Mouse (Mus musculus) myocyte (in vitro differentiated cells): ENCODE results near the gene Rab23. TPM values are rescaled to one million over a fixed set of nuclear protein-coding genes. Genes with fewer than 3 reads are reported as not detected.

Experiments
- H3K27me3 ChIP-seq: one replicate; pipeline ENCODE4 v1.6.1; 2011; ENCODE audit not compliant: control insufficient read depth, insufficient read depth, insufficient read length
- H3K36me3 ChIP-seq: one replicate; pipeline ENCODE4 v1.6.1; 2011; ENCODE audit not compliant: control insufficient read depth, insufficient read depth
- H3K4me2 ChIP-seq: one replicate; pipeline ENCODE4 v1.6.1; 2011; ENCODE audit warnings: low read depth, control low read depth
- H3K4me3 ChIP-seq: one replicate; pipeline ENCODE4 v1.5.1; 2011; ENCODE audit warnings: mild to moderate bottlenecking, control low read depth, moderate library complexity
- H3K79me2 ChIP-seq: one replicate; pipeline ENCODE4 v1.6.1; 2011; ENCODE audit not compliant: control insufficient read depth, insufficient read depth
- H3ac ChIP-seq: one replicate; pipeline ENCODE4 v1.6.1; 2011; ENCODE audit not compliant: control insufficient read depth, insufficient read length
- CEBPB ChIP-seq: IDR thresholded peaks from 2 replicates; pipeline ENCODE4 v1.6.1; 2011; ENCODE audit warnings: mild to moderate bottlenecking, moderate library complexity; ENCODE audit not compliant: poor library complexity, insufficient read depth, severe bottlenecking
- E2F4 ChIP-seq: IDR thresholded peaks from one replicate; pipeline ENCODE4 v1.6.1; 2011; ENCODE audit warnings: mild to moderate bottlenecking, control low read depth, moderate library complexity; ENCODE audit not compliant: insufficient read depth
- MAX ChIP-seq: IDR thresholded peaks from one replicate; pipeline ENCODE4 v1.6.1; 2011; ENCODE audit warnings: low read depth, mild to moderate bottlenecking, control low read depth
- MYOD1 ChIP-seq, 3 experiments: IDR thresholded peaks; one replicate each; pipeline ENCODE4 v1.6.1; 2011; ENCODE audit warnings: control low read depth in 2 of 3, low read depth in 2 of 3, mild to moderate bottlenecking in 2 of 3, moderate library complexity in 1 of 3; ENCODE audit not compliant: insufficient read length in 2 of 3, control insufficient read depth in 1 of 3
- MYOG ChIP-seq, 3 experiments: IDR thresholded peaks; one replicate each; pipeline ENCODE4 v1.6.1; 2011; ENCODE audit warnings: control low read depth in 2 of 3, low read depth in 2 of 3, mild to moderate bottlenecking in 2 of 3; ENCODE audit not compliant: insufficient read length in 2 of 3, control insufficient read depth in 1 of 3, insufficient read depth in 1 of 3
- POLR2A ChIP-seq: IDR thresholded peaks from one replicate; pipeline ENCODE4 v1.6.1; 2011; ENCODE audit warnings: low read depth, mild to moderate bottlenecking, control low read depth, moderate library complexity; ENCODE audit not compliant: insufficient read length
- POLR2AphosphoS2 ChIP-seq: IDR thresholded peaks from one replicate; pipeline ENCODE4 v1.6.1; 2011; ENCODE audit warnings: low read depth, control low read depth; ENCODE audit not compliant: insufficient read length
- REST ChIP-seq: IDR thresholded peaks from one replicate; pipeline ENCODE4 v1.6.1; 2011; ENCODE audit warnings: mild to moderate bottlenecking, control low read depth, moderate library complexity; ENCODE audit not compliant: insufficient read depth, insufficient read length
- SRF ChIP-seq: IDR thresholded peaks from one replicate; pipeline ENCODE4 v1.6.1; 2011; ENCODE audit warnings: low read depth; ENCODE audit not compliant: control insufficient read depth, insufficient read length
- TCF12 ChIP-seq: IDR thresholded peaks from one replicate; pipeline ENCODE4 v1.6.1; 2011; ENCODE audit warnings: mild to moderate bottlenecking, control low read depth; ENCODE audit not compliant: poor library complexity, insufficient read depth, severe bottlenecking
- TCF3 ChIP-seq: IDR thresholded peaks from one replicate; pipeline ENCODE4 v1.6.1; 2011; ENCODE audit warnings: low read depth, control low read depth; ENCODE audit not compliant: insufficient read length
- USF1 ChIP-seq: IDR thresholded peaks from one replicate; pipeline ENCODE4 v1.6.1; 2011; ENCODE audit warnings: low read depth, mild to moderate bottlenecking, control low read depth, moderate library complexity
- polyA plus RNA-seq: library from polyadenylated mRNA; unstranded; fragments of >200 nt; fragmentation: generic; extraction: Trizol; gene quantifications from one replicate; pipeline ENCODE4 v1.2.1, GENCODE M21; 2012; ENCODE audit warnings: missing spikeins

Rab23 gene
- 8.7 TPM for polyA plus RNA-seq

GRCm38 (mm10) chr1:33719733-33720225 lies at the start of gene Rab23:
TSS of gene Rab23 (plus strand) at chr1:33719887.
- TF ChIP-seq POLR2A (peak; percentile 64), MYOD1 (IDR thresholded peaks at IDR 0.05; ENCODE audit: control insufficient read depth in 1 of 3, insufficient read length in 2 of 3, low read depth in 2 of 3) (no peak), MYOG (IDR thresholded peaks at IDR 0.05; ENCODE audit: control insufficient read depth in 1 of 3, insufficient read depth in 1 of 3, insufficient read length in 2 of 3, low read depth in 2 of 3) (peak in 2 of 3 experiments; percentile 21 to 47), TCF12 (no peak), E2F4 (peak; percentile 40), TCF3 (no peak), REST (peak; percentile 42), POLR2AphosphoS2 (no peak)
- Histone ChIP-seq H3K4me3 (peak within 1 kb of the TSS; percentile 29), H3K27me3 (no peaks in the 10 kb centered on the region), H3ac (peak within 1 kb of the TSS; percentile 90), H3K79me2 (peaks cover 12% of the 10 kb centered on the region), H3K4me2 (peak within 1 kb of the TSS; percentile 70), H3K36me3 (peaks cover 17% of the 10 kb centered on the region)

- no peak for TF ChIP-seq POLR2A
- TF ChIP-seq CEBPB = no peak
- TF ChIP-seq MAX = no peak
- TF ChIP-seq REST = no peak
- TF ChIP-seq TCF12 = no peak
- TF ChIP-seq POLR2AphosphoS2 = no peak
- TF ChIP-seq E2F4 = no peak
- no peak for TF ChIP-seq TCF3
- H3ac ChIP-seq = peak overlapping the region; percentile 60
- H3K79me2 ChIP-seq = no peaks in the 10 kb centered on the region
- H3K4me3 ChIP-seq = peak overlapping the region; percentile 75
- H3K36me3 ChIP-seq = no peaks in the 10 kb centered on the region
- H3K4me2 ChIP-seq = peak overlapping the region; percentile 75
- H3K27me3 ChIP-seq = no peaks in the 10 kb centered on the region
These were observed 49.5 kb upstream of the Rab23 start for GRCm38 (mm10) chr1:33670164-33670616.

DNA sequence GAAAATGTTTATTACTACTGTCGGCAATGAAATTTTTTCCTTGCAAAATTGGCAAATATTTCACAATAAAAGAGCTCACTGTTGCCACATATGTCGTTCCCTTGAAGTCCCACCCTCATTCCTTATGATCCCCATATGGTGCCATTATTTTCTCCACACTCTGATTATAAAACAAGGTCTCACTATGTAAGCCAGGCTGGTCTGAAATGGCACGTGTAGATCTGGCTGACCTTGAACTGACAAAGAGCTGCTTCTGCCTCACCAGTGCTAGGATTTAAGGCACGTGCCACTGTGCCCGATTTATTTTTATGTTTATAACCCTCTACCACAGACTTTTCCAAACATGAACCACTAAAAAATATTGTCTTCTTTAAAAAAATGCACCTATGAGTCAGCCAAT lies 48.2 kb upstream of the Rab23 start:
- Histone ChIP-seq H3ac (no peak overlapping the region), H3K36me3 (no peaks in the 10 kb centered on the region), H3K27me3 (no peaks in the 10 kb centered on the region), H3K4me3 (no peak overlapping the region), H3K4me2 (no peak overlapping the region), H3K79me2 (no peaks in the 10 kb centered on the region)
- TF ChIP-seq POLR2A (no peak), TCF3 (no peak), MYOG (IDR thresholded peaks at IDR 0.05; ENCODE audit: control insufficient read depth in 1 of 3, insufficient read depth in 1 of 3, insufficient read length in 2 of 3, low read depth in 2 of 3) (no peak), POLR2AphosphoS2 (no peak), SRF (no peak), USF1 (no peak), MAX (no peak), MYOD1 (IDR thresholded peaks at IDR 0.05; ENCODE audit: control insufficient read depth in 1 of 3, insufficient read length in 2 of 3, low read depth in 2 of 3) (no peak), REST (no peak), E2F4 (no peak), TCF12 (no peak), CEBPB (no peak)

DNA sequence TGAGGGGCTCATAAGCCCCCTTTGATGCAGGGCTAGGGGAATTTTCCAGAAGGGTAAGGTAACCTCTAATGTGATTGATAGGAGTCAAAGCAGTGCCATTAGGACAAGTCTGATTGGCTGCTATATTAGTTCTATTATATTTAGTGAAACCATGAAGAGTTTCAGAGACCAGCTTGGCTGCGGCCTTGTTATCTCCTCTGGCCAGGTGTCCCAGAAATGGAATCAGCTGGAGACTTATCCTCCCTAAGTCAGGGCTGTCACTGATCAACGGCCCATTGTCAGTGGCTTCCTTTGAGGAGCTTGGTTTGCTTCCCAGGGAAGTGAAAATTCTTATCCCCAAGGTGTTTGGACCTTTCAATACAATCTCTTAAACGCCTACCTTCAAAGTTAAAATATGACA lies 47.6 kb upstream of the Rab23 start:
- H3K79me2 ChIP-seq = no peaks in the 10 kb centered on the region
- TF ChIP-seq MYOG (IDR thresholded peaks at IDR 0.05; ENCODE audit: control insufficient read depth in 1 of 3, insufficient read depth in 1 of 3, insufficient read length in 2 of 3, low read depth in 2 of 3) = no peak
- TF ChIP-seq USF1 = no peak
- TF ChIP-seq MYOD1 (IDR thresholded peaks at IDR 0.05; ENCODE audit: control insufficient read depth in 1 of 3, insufficient read length in 2 of 3, low read depth in 2 of 3) = no peak
- TF ChIP-seq SRF = no peak
- no peak for TF ChIP-seq POLR2AphosphoS2
- TF ChIP-seq E2F4 = no peak
- no peak for TF ChIP-seq POLR2A
- TF ChIP-seq REST = no peak
- no peak for TF ChIP-seq MAX
- no peaks in the 10 kb centered on the region for H3K27me3 ChIP-seq
- no peak overlapping the region for H3K4me2 ChIP-seq
- H3K4me3 ChIP-seq = no peak overlapping the region
- no peak overlapping the region for H3ac ChIP-seq
- H3K36me3 ChIP-seq = no peaks in the 10 kb centered on the region

DNA sequence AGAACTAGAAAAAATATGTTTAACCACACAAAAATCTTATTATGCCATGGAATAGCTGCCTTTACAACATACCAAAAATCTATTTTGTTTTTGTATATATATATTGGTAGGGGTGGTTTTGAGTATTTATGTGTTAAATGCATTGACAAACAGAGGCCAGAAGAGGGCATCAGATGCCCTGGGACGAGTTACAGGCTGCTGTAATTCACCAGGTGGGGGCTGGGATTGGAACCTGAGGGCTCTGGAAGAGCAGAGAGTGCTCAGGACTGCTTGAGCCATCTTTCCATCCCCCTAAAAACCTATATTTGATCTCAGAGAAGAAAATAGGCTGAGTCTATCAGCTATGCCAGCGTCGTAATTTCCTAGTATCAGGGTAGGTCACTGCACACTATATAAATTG lies 47.2 kb upstream of the Rab23 start:
- H3K27me3 ChIP-seq = no peaks in the 10 kb centered on the region
- H3K36me3 ChIP-seq = no peaks in the 10 kb centered on the region
- no peaks in the 10 kb centered on the region for H3K79me2 ChIP-seq
- no peak overlapping the region for H3K4me3 ChIP-seq
- no peak overlapping the region for H3ac ChIP-seq
- TF ChIP-seq POLR2AphosphoS2 = no peak
- no peak for TF ChIP-seq TCF12
- no peak for TF ChIP-seq POLR2A
- no peak for TF ChIP-seq CEBPB
- TF ChIP-seq SRF = no peak
- TF ChIP-seq REST = no peak
- no peak for TF ChIP-seq E2F4
- TF ChIP-seq USF1 = no peak
- no peak for TF ChIP-seq TCF3
- no peak for TF ChIP-seq MYOD1 (IDR thresholded peaks at IDR 0.05; ENCODE audit: control insufficient read depth in 1 of 3, insufficient read length in 2 of 3, low read depth in 2 of 3)
- TF ChIP-seq MAX = no peak
- TF ChIP-seq MYOG (IDR thresholded peaks at IDR 0.05; ENCODE audit: control insufficient read depth in 1 of 3, insufficient read depth in 1 of 3, insufficient read length in 2 of 3, low read depth in 2 of 3) = no peak
- peak overlapping the region; percentile 53 for H3K4me2 ChIP-seq
